Mouse (Mus musculus) kidney, embryonic 16.5 days (tissue): Measurements from ENCODE around the gene Derl3. TPM values are rescaled to one million over a fixed set of nuclear protein-coding genes. Genes with fewer than 3 reads are reported as not detected.
"Not testable (repeated sequence)": the region's sequence is repeated elsewhere in the genome, so short reads cannot be mapped to it uniquely, and the experiment has no call there.

ENCODE experiments used
- ATAC-seq: fragments of 200-750 bp; cut with Nextera tagmentation; 2 replicates; pipeline ENCODE4 v1.8.0; 2017; ENCODE audit warnings: moderate TSS enrichment; ENCODE audit not compliant: low FRiP score, low TSS enrichment
- H3K27ac ChIP-seq: fragments of 300-500 bp; sonication (generic); 2 replicates; pipeline ENCODE4 v1.5.1; 2014; ENCODE audit warnings: low read length
- H3K27me3 ChIP-seq: fragments of 300-500 bp; sonication (generic); 2 replicates; pipeline ENCODE4 v1.6.1; 2014; ENCODE audit warnings: low read length, control low read depth, mixed read lengths; ENCODE audit not compliant: insufficient read depth
- H3K36me3 ChIP-seq: fragments of 300-500 bp; sonication (generic); 2 replicates; pipeline ENCODE4 v1.6.1; 2014; ENCODE audit warnings: low read length, control low read depth, mixed read lengths; ENCODE audit not compliant: insufficient read depth
- H3K4me1 ChIP-seq: fragments of 300-500 bp; sonication (generic); 2 replicates; pipeline ENCODE4 v1.6.1; 2014; ENCODE audit warnings: low read length, control low read depth, mixed read lengths; ENCODE audit not compliant: insufficient read depth
- H3K4me2 ChIP-seq: fragments of 300-500 bp; sonication (generic); replicated peaks from 2 replicates; pipeline ENCODE4 v1.6.1; 2014; ENCODE audit warnings: low read depth, low read length
- H3K4me3 ChIP-seq: fragments of 300-500 bp; sonication (generic); 2 replicates; pipeline ENCODE4 v1.5.1; 2014; ENCODE audit warnings: mild to moderate bottlenecking, low read length
- H3K9ac ChIP-seq: fragments of 300-500 bp; sonication (generic); replicated peaks from 2 replicates; pipeline ENCODE4 v1.6.1; 2014; ENCODE audit warnings: low read length
- H3K9me3 ChIP-seq: fragments of 300-500 bp; sonication (generic); 2 replicates; pipeline ENCODE4 v1.6.1; 2016; ENCODE audit warnings: low read length, control low read depth
- WGBS: fragments of 180-500 bp; shearing (Covaris S2); extraction: QIAGEN DNeasy Blood & Tissue Kit; methylation state at CpG from one replicate; pipeline ENCODE4 v1.1.7; 2014; 5-methylcytosine and 5-hydroxymethylcytosine counted together
- polyA plus RNA-seq: library from polyadenylated mRNA; unstranded; fragments of >200 nt; fragmentation: Nextera tagmentation; extraction: Ambion mirVana; gene quantifications from 2 replicates; pipeline ENCODE4 v1.2.1, GENCODE M21; 2015

Gene Derl3
- polyA plus RNA-seq, 1 experiment from 2014 or later: 4.4 TPM

DNA sequence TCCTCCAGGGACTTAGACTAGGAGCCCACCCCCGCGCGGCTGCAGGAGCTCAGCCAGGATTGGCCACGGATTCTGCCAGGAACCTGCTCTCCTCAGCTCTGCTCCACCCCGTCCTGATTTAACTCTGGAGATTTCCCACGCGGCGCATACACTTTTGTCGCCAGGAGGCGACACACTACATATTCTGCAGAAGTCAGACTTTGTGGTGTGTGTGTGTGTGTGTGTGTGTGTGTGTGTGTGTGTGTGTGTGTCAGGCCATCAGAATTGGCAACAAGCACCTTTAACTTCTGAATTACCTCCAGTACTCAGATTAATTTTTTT is 10.0 kb upstream of the Derl3 start:
- Histone ChIP-seq H3K27ac (peak overlapping the region; percentile 64), H3K9me3 (no peaks in the 10 kb centered on the region), H3K9ac (peak overlapping the region; percentile 53; the same call in 1 of the 2 replicates), H3K4me1 (peaks cover 11% of the 10 kb centered on the region; the same call in 1 of the 2 replicates), H3K36me3 (no peaks in the 10 kb centered on the region), H3K27me3 (no peaks in the 10 kb centered on the region), H3K4me3 (peak overlapping the region; percentile 8; the same call in 1 of the 2 replicates), H3K4me2 (peak overlapping the region; percentile 45)
- WGBS: 2% methylated on average over 10 of the region's 10 CpGs
- peak; percentile 79 for ATAC-seq

GRCm38 (mm10) chr10:75884742-75885141 is 8.5 kb upstream of the Derl3 start:
- no peak overlapping the region for H3K9ac ChIP-seq
- ATAC-seq: no peak
- H3K27ac ChIP-seq: no peak overlapping the region
- H3K4me3 ChIP-seq: no peak overlapping the region
- no peaks in the 10 kb centered on the region for H3K36me3 ChIP-seq
- H3K9me3 ChIP-seq: no peaks in the 10 kb centered on the region
- 94% methylated on average over 8 of the region's 8 CpGs for WGBS
- H3K4me2 ChIP-seq: no peak overlapping the region
- H3K4me1 ChIP-seq: peaks cover 17% of the 10 kb centered on the region
- H3K27me3 ChIP-seq: no peaks in the 10 kb centered on the region

DNA sequence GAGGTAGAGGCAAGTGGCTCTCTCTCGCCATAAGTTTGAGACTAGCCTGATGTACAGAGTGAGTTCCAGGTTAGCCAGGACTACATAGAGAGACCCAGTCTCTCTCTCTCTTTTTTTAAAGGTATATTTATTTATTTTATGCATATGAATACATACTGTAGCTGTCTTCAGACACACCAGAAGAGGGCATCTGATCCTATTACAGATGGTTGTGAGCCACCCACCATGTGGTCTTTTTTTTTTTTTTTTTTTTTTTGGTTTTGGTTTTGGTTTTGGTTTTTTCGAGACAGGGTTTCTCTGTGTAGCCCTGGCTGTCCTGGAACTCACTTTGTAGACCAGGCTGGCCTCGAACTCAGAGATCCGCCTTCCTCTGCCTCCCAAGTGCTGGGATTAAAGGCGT is 5.7 kb upstream of the Derl3 start:
- not testable (repeated sequence) for ATAC-seq
- WGBS: 84% methylated on average over 5 of the region's 5 CpGs

DNA sequence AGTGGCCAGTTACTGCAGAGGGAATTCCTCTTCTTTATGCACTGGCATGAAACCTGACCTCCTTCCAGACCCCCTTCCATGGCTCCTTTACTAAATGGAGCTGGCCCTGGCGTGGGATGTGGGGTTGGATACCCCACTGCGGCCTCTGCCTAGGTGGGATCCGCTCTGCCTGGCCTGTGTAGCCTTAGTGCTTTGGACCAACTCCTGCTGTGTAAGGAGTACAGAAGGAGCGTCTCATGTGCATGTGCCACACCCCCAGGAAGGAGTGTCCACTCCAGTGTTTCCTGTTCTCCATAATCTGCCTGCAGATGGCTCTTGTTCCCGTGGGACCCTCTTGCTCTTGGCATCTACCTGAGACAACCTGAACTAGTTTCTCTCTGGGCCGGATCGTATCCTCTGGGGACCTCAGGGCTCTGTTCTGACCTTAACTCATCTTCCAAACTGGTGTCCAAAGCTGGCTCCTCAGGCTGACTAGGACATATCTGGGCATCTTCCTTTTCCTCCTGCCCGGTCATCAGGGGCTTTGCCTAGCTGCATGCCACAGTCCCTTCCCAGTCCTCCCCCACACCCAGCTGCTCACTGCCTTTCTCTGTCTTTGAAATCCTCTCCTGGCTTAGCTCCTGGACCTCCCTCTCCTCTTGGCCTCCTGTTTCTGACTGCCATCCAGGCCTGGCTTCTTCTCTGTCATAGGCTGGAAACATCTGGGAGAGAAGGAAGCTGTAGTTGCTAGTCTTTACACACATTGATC is 3.6 kb upstream of the Derl3 start:
- H3K9ac ChIP-seq: peak overlapping the region; percentile 37; the same call in 1 of the 2 replicates
- ATAC-seq: no peak
- H3K4me1 ChIP-seq: peaks cover 27% of the 10 kb centered on the region
- H3K4me3 ChIP-seq: no peak overlapping the region
- 0 out of 2 replicates have a peak overlapping the region, but pooled peaks have one; percentile 10 for H3K27ac ChIP-seq
- no peak overlapping the region for H3K4me2 ChIP-seq
- H3K36me3 ChIP-seq: peaks cover 6% of the 10 kb centered on the region
- H3K9me3 ChIP-seq: no peaks in the 10 kb centered on the region
- 23% methylated on average over 8 of the region's 8 CpGs for WGBS
- H3K27me3 ChIP-seq: no peaks in the 10 kb centered on the region

More for the DNA sequence above, 5.7 kb upstream of the Derl3 start:
- H3K4me1 ChIP-seq: peaks cover 22% of the 10 kb centered on the region
- H3K9ac ChIP-seq, H3K36me3 ChIP-seq, H3K4me3 ChIP-seq, H3K27me3 ChIP-seq, H3K27ac ChIP-seq, H3K9me3 ChIP-seq, H3K4me2 ChIP-seq: not testable (repeated sequence)

DNA sequence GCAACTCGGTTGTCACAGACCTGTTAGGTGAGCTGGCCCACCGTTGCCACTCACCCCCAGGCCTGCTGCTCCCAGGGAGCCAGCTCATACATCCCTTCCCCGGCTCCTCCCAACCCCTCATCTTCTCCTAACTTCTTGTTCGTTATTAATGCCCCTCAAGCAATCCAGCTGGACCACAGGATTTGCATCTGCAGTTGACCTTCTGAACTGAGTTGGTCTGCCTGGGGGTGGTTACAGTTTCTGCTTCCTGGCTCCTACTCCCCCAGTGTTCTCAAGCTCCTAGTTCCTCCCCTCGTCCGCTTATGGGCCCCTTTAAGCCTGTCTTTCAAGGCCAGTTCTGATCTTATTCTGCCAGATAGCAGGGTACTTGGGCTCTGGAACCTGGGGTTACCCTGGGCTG is 1.4 kb downstream of the Derl3 start:
- H3K27ac ChIP-seq: no peak overlapping the region
- H3K36me3 ChIP-seq: peaks cover 35% of the 10 kb centered on the region
- H3K4me1 ChIP-seq: peaks cover 22% of the 10 kb centered on the region
- H3K27me3 ChIP-seq: no peaks in the 10 kb centered on the region
- ATAC-seq: no peak
- H3K9me3 ChIP-seq: no peaks in the 10 kb centered on the region
- H3K4me2 ChIP-seq: no peak overlapping the region
- H3K9ac ChIP-seq: no peak overlapping the region
- H3K4me3 ChIP-seq: no peak overlapping the region
- WGBS: 55% methylated on average over 6 of the region's 6 CpGs

- Histone ChIP-seq H3K4me1 (peaks cover 15% of the 10 kb centered on the region), H3K36me3 (peaks cover 42% of the 10 kb centered on the region), H3K9me3 (no peaks in the 10 kb centered on the region), H3K4me2 (no peak overlapping the region), H3K4me3 (no peak overlapping the region), H3K9ac (no peak overlapping the region), H3K27ac (no peak overlapping the region), H3K27me3 (no peaks in the 10 kb centered on the region)
- ATAC-seq: no peak
- WGBS: 93% methylated on average over 5 of the region's 5 CpGs
These were observed 2.5 kb downstream of the Derl3 start for GRCm38 (mm10) chr10:75895730-75896129.

GRCm38 (mm10) chr10:75896208-75896607 is 3.0 kb downstream of the Derl3 start:
- no peak for ATAC-seq
- Histone ChIP-seq H3K27me3 (no peaks in the 10 kb centered on the region), H3K36me3 (peaks cover 46% of the 10 kb centered on the region), H3K9me3 (no peaks in the 10 kb centered on the region), H3K9ac (no peak overlapping the region), H3K4me2 (no peak overlapping the region), H3K4me1 (peaks cover 15% of the 10 kb centered on the region), H3K4me3 (no peak overlapping the region), H3K27ac (no peak overlapping the region)
- WGBS: 100% methylated on average over 1 of the region's 1 CpGs

DNA sequence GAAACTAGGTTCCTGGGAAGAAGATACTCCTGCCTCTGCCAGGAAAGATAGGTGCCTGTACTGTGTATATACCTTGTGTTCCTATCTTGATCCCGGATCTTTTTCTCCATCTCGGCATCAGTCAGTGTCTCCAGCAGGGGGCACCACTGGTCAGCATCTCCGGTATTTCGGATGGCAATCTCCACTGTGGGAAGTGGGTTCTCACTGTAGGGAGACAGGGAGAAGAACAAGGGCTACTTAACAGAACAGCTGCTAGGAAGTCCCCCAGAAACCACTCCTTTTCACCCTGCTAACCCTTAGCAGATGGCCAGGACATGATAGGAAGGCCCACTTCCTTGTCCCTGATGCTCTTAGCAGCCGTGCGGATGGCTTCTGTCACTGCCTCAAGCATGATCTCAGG is 4.2 kb downstream of the Derl3 start:
- Histone ChIP-seq H3K27ac (no peak overlapping the region), H3K36me3 (peaks cover 58% of the 10 kb centered on the region), H3K27me3 (no peaks in the 10 kb centered on the region), H3K4me1 (peaks cover 14% of the 10 kb centered on the region), H3K4me3 (no peak overlapping the region), H3K9me3 (no peaks in the 10 kb centered on the region), H3K4me2 (no peak overlapping the region), H3K9ac (no peak overlapping the region)
- 46% methylated on average over 6 of the region's 6 CpGs for WGBS
- no peak for ATAC-seq

DNA sequence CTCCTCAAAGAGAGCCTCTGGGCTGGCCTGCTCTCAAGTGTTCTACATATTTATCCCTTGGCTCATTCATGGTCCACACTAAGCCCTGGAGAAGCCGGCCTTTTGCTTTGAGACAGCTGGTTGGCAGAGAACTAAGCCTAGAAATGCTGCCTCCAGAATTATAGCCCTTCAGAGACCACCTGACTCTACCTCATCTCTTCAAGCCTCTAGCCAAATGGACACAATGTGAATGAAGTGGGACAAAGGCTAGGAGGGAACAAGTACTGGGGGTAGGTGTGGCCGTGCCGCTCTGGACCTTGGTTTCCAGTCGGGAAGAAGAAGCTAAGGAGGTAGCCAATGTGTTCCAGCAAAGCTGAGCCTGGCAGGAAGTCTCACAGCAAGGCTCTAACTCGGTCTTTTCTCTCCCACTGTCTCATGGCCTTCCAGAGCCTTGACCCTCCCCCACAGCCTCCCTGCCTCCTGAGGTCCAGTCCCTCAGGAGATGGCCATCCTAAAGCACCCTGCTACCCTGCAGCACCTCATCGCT is 4.9 kb downstream of the Derl3 start:
- WGBS: 71% methylated on average over 6 of the region's 6 CpGs
- ATAC-seq: no peak
- H3K9me3 ChIP-seq: no peaks in the 10 kb centered on the region
- H3K27me3 ChIP-seq: no peaks in the 10 kb centered on the region
- no peak overlapping the region for H3K9ac ChIP-seq
- H3K27ac ChIP-seq: no peak overlapping the region
- peaks cover 65% of the 10 kb centered on the region for H3K36me3 ChIP-seq
- H3K4me2 ChIP-seq: no peak overlapping the region
- H3K4me3 ChIP-seq: no peak overlapping the region
- H3K4me1 ChIP-seq: peaks cover 9% of the 10 kb centered on the region

- Histone ChIP-seq H3K36me3 (peaks cover 72% of the 10 kb centered on the region), H3K27ac (no peak overlapping the region), H3K4me2 (no peak overlapping the region), H3K4me1 (peaks cover 3% of the 10 kb centered on the region), H3K27me3 (no peaks in the 10 kb centered on the region), H3K4me3 (no peak overlapping the region), H3K9me3 (no peaks in the 10 kb centered on the region), H3K9ac (no peak overlapping the region)
- 71% methylated on average over 3 of the region's 3 CpGs for WGBS
- 0 out of 2 replicates have a peak, but pooled peaks have one; percentile 12 for ATAC-seq
These were observed 5.6 kb downstream of the Derl3 start for GRCm38 (mm10) chr10:75898846-75899245.
